Mouse (Mus musculus) olfactory bulb, adult 2 months (tissue): Measurements from ENCODE around the gene Ddx28. TPM values are rescaled to one million over a fixed set of nuclear protein-coding genes. Genes with fewer than 3 reads are reported as not detected.
"Not testable (repeated sequence)": the region's sequence is repeated elsewhere in the genome, so short reads cannot be mapped to it uniquely, and the experiment has no call there.

Experiments
- H3K27ac ChIP-seq: fragments of 200-500 bp; 2 replicates; pipeline ENCODE4 v1.5.1; 2012; ENCODE audit warnings: low read depth, low read length; ENCODE audit not compliant: insufficient read depth
- H3K4me1 ChIP-seq: fragments of 200-500 bp; 2 replicates; pipeline ENCODE4 v1.6.1; 2012; ENCODE audit warnings: low read length; ENCODE audit not compliant: control insufficient read depth, insufficient read depth
- H3K4me3 ChIP-seq: fragments of 200-500 bp; 2 replicates; pipeline ENCODE4 v1.5.1; 2012; ENCODE audit warnings: mild to moderate bottlenecking, low read depth, low read length, moderate library complexity; ENCODE audit not compliant: insufficient read depth
- CTCF ChIP-seq: fragments of 200-500 bp; IDR thresholded peaks from 2 replicates; pipeline ENCODE4 v1.5.1; 2012; ENCODE audit warnings: low read depth, mild to moderate bottlenecking, low read length, moderate library complexity; ENCODE audit not compliant: insufficient read depth
- POLR2A ChIP-seq: fragments of 200-500 bp; IDR thresholded peaks from 2 replicates; pipeline ENCODE4 v1.6.1; 2012; ENCODE audit warnings: mild to moderate bottlenecking, low read depth, low read length, moderate library complexity; ENCODE audit not compliant: insufficient read depth
- WGBS: fragments of 180-500 bp; shearing (Covaris S2); methylation state at CpG from one replicate; pipeline ENCODE4 v1.1.7; 2018; 5-methylcytosine and 5-hydroxymethylcytosine counted together
- polyA plus RNA-seq: library from polyadenylated mRNA; stranded (reverse); fragments of >200 nt; gene quantifications from 2 replicates; pipeline ENCODE4 v1.2.4, GENCODE M21; 2012; ENCODE audit warnings: low replicate concordance; ENCODE audit not compliant: missing spikeins, insufficient read depth, insufficient read length

Gene Ddx28
- polyA plus RNA-seq, 1 experiment, result not detected

- H3K4me3 ChIP-seq, result no peak overlapping the region
- 82% methylated on average over 2 of the region's 2 CpGs for WGBS
- H3K4me1 ChIP-seq, result no peaks in the 10 kb centered on the region
- TF ChIP-seq POLR2A (no peak), CTCF (no peak)
- no peak overlapping the region for H3K27ac ChIP-seq
Observed at GRCm38 (mm10) chr8:105998971-105999370, 12.7 kb downstream of the Ddx28 start.

GRCm38 (mm10) chr8:105996359-105996758 is 15.3 kb downstream of the Ddx28 start:
- TF ChIP-seq POLR2A (no peak), CTCF (no peak)
- H3K4me3 ChIP-seq, result no peak overlapping the region
- WGBS, result 67% methylated on average over 7 of the region's 7 CpGs
- no peaks in the 10 kb centered on the region for H3K4me1 ChIP-seq
- H3K27ac ChIP-seq, result no peak overlapping the region

DNA sequence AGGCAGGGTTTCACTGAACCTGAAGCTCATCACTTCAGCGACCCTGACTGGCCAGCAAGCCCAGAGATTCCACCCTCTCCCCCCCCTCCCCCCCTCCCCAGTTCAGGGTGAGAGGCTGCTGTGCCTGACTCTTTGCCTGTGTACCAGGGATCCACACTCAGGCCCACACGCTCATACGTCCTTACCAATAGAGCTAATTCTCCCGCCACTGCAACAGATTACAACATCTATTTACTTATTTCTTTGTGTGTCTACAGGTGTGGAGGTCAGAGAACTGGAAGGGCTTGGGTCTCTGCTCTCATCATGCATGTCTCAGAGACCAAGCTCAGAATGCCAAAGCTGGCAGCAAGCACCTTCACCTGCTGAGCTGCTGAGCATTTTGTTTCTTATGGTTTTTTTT is 18.5 kb downstream of the Ddx28 start:
- 51% methylated on average over 4 of the region's 4 CpGs for WGBS
- no peak for TF ChIP-seq POLR2A
- TF ChIP-seq CTCF, result no peak
- Histone ChIP-seq H3K27ac (no peak overlapping the region), H3K4me1 (peaks cover 3% of the 10 kb centered on the region), H3K4me3 (no peak overlapping the region)

DNA sequence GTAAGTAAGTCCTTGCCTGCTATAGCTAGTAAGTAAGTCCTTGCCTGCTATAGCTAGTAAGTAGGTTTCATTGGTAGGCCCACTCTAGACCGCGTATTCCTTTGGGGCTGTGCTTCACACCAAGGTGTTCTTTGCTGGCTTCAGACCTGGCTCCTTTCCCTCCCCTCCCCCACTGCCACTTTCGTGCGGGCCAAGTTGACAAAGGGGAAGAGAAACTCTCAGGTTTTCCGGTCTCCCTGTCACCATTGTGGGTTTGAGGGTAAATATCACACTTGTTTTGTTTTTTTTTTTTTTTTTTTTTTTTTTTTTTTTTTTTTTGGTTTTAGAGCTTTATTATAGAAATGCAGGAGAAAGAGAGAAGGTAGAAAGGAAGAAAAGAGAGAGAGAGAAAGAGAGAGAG is 19.2 kb downstream of the Ddx28 start:
- WGBS, result 64% methylated on average over 5 of the region's 5 CpGs
- H3K4me3 ChIP-seq, result no peak overlapping the region
- H3K4me1 ChIP-seq, result peaks cover 3% of the 10 kb centered on the region
- TF ChIP-seq CTCF (no peak), POLR2A (no peak)
- no peak overlapping the region for H3K27ac ChIP-seq

DNA sequence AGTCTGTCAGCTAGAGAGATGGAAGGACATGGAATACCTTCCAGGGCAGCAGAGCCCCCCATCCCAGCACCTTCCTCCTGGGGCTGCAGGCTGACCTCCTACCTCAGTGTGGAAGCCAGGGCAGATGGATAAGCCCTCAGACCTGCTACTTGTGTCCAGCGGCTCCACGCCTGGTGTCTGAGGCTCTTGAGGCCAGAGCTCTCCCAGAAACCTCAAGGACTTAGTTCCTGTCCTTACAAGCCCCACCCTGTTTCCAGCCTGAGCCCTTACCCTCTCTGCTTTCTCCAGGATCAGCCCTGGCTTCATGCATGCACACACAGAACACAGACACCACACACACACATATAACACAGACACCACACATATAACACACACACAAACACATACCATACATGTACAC is 20.1 kb downstream of the Ddx28 start:
- no peak overlapping the region for H3K4me3 ChIP-seq
- no peak for TF ChIP-seq CTCF
- peaks cover 3% of the 10 kb centered on the region for H3K4me1 ChIP-seq
- 83% methylated on average over 2 of the region's 2 CpGs for WGBS
- no peak overlapping the region for H3K27ac ChIP-seq

- H3K4me3 ChIP-seq, result no peak within 1 kb of the TSS; the same call in 1 of the 2 replicates
- TF ChIP-seq CTCF (peak; percentile 67), POLR2A (no peak)
- H3K27ac ChIP-seq, result no peak within 1 kb of the TSS
- H3K4me1 ChIP-seq, result peaks cover 3% of the 10 kb centered on the region
- 13% methylated on average over 15 of the region's 15 CpGs for WGBS
Observed at GRCm38 (mm10) chr8:105990856-105991387, 20.8 kb downstream of the Ddx28 start, which contains the start of gene Dus2. Gene Dus2 (plus strand): TSS chr8:105991337.

DNA sequence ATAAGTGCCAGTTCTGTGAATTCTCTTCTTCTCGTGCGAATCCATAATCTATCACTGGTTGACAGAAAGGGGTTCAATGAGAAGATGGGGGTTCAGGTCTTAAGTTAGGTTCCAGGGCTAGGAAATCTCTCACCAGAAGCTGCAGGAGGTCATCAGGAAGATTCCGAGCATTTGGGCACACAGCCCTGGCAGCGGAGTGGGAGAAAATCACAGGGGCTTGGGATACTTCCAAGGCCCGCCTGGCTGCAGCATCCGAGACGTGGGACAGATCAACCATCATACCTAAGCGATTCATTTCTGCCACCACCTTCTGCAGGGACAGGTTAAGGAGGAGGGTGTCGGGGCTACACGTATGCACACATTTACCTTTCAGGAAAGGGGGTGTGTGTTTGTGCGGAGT is 23.1 kb downstream of the Ddx28 start:
- Histone ChIP-seq H3K4me3 (no peak overlapping the region), H3K27ac (no peak overlapping the region), H3K4me1 (peaks cover 3% of the 10 kb centered on the region)
- TF ChIP-seq POLR2A (no peak), CTCF (no peak)
- 73% methylated on average over 11 of the region's 11 CpGs for WGBS

DNA sequence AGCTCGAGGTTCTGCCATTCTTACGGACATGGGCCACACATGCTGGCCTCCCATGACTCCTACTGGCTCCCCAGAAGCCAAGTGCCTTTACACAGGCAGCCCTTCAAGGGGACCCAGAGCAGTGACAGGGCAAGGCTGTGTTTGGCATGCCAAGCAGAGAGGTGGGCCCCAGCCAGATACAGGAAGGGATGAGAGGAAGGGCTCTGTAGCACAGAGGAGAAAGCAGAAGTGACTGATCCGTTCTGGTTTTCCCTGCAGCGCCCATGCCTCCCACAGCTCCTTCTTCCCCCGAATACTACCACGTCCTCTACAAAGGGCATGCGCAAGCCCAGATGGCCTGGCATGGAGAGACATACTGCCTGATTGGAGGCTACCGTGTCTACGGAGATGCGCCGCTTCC is 28.3 kb downstream of the Ddx28 start:
- WGBS, result 78% methylated on average over 11 of the region's 11 CpGs
- not testable (repeated sequence) for H3K27ac ChIP-seq, H3K4me1 ChIP-seq, H3K4me3 ChIP-seq

DNA sequence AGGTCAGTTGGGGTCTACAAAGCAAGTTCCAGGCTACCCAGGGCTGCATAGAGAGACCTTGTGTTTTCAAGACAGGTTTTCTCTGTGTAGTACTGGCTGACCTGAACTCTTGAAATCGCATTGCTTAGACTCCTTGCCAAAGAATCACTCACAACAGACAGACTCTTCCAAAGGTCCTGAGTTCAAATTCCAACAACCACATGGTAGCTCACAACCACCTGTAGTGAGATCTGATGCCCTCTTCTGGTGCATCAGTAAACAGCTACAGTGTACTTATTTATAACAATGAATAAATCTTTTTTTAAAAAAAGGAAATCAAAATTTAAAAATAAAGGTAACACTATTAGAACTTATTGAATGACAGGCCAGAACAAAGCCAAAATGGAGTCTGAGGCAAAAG is 30.5 kb downstream of the Ddx28 start:
- TF ChIP-seq POLR2A (no peak), CTCF (no peak)
- Histone ChIP-seq H3K4me1 (no peaks in the 10 kb centered on the region), H3K27ac (no peak overlapping the region), H3K4me3 (no peak overlapping the region)
- WGBS, result 91% methylated on average over 1 of the region's 1 CpGs

DNA sequence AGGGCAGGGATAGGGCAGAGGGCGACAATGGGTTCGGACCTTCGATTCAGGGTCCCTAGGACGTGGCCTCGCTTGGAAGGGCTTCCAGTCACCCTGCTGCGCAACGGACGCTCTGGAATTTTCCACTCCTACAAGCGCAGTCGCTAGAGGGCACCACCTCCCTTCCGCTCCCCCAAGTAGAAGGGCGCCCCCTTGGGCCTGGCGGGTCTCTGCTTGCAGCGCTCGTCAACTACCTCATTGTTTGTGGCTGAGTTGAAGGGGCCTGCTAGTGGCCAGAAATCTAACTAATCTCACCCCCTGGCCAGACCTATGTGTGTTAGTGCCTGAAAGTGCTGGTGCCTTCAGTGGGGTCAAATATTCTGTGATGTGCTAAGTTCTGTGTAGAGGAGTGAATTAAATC is 32.4 kb downstream of the Ddx28 start, which contains the start of gene Dpep3:
Gene Dpep3 (minus strand): TSS at position 105 of the 400 bp plus-strand sequence.
- TF ChIP-seq POLR2A (no peak), CTCF (no peak)
- 93% methylated on average over 15 of the region's 15 CpGs for WGBS

More for the DNA sequence above, 32.4 kb downstream of the Ddx28 start, which contains the start of gene Dpep3:
- no peak within 1 kb of the TSS for H3K4me3 ChIP-seq
- no peaks in the 10 kb centered on the region for H3K4me1 ChIP-seq
- no peak within 1 kb of the TSS for H3K27ac ChIP-seq
